Mouse (Mus musculus): ENCODE measurements around the gene Relt.

- TF ChIP-seq CTCF (conservative IDR thresholded peaks at IDR 0.05 in 1 of 2, IDR thresholded peaks at IDR 0.05 in 1 of 2; ENCODE audit: low read depth in 2 of 2, low read length in 2 of 2) (no peak), POLR2A (IDR thresholded peaks at IDR 0.05; ENCODE audit: low read depth, low read length) (no peak), E2F4 (IDR thresholded peaks at IDR 0.05; ENCODE audit: insufficient replicate concordance, low read depth, low read length) (no peak), MAFK (IDR thresholded peaks at IDR 0.05; ENCODE audit: insufficient replicate concordance, low read length) (no peak), SIN3A (IDR thresholded peaks at IDR 0.05; ENCODE audit: low read length) (no peak)
Observed at GRCm38 (mm10) chr7:100811912-100812311, 51.3 kb downstream of the Relt start.

All from CH12.LX (cell line).